13 mouse cellular contexts compared by ENCODE assay signal in genomic region chr10:122639879-122640278, GRCm38 (mm10).
"Had no signal": no experiment of that assay in that cellular context is flagged by ENCODE, and none has a peak within 500 bp of the region (broad histone marks: within the 10 kb centered on the region; RNA-seq: fewer than 3 reads in every experiment).

No protein-coding gene starts in this region.

- H3K4me1 ChIP-seq: hindbrain, embryonic 13.5 days; intestine, embryonic 15.5 days; limb, embryonic 10.5 days; midbrain, embryonic 15.5 days; neural tube, embryonic 13.5 days; stomach, embryonic 15.5 days had no signal

- ATAC-seq: intestine, embryonic 15.5 days; lung, postnatal 0 days; midbrain, embryonic 15.5 days had no signal

- H3K27me3 ChIP-seq: hindbrain, embryonic 13.5 days; intestine, embryonic 15.5 days; midbrain, embryonic 15.5 days; neural tube, embryonic 13.5 days; stomach, embryonic 15.5 days had no signal

- DNase-seq: lung, adult 2 months; lung, postnatal 4 days; right cerebral cortex, postnatal 14 days; thymus, adult 2 months; thymus, postnatal 25 days had no signal

- H3K9ac ChIP-seq: hindbrain, embryonic 13.5 days; intestine, embryonic 15.5 days; midbrain, embryonic 15.5 days; neural tube, embryonic 13.5 days; stomach, embryonic 15.5 days had no signal

- H3K4me2 ChIP-seq: hindbrain, embryonic 13.5 days; intestine, embryonic 15.5 days; midbrain, embryonic 11.5 days; midbrain, embryonic 15.5 days; neural tube, embryonic 13.5 days; stomach, embryonic 15.5 days had no signal

- H3K9me3 ChIP-seq: hindbrain, embryonic 13.5 days; intestine, embryonic 15.5 days; limb, embryonic 10.5 days; midbrain, embryonic 15.5 days; neural tube, embryonic 13.5 days; stomach, embryonic 15.5 days had no signal

- H3K27ac ChIP-seq: hindbrain, embryonic 13.5 days; intestine, embryonic 15.5 days; limb, embryonic 10.5 days; midbrain, embryonic 15.5 days; neural tube, embryonic 13.5 days; stomach, embryonic 15.5 days had no signal

- H3K36me3 ChIP-seq: hindbrain, embryonic 13.5 days; intestine, embryonic 15.5 days; limb, embryonic 10.5 days; midbrain, embryonic 15.5 days; neural tube, embryonic 13.5 days; stomach, embryonic 15.5 days had no signal

- H3K4me3 ChIP-seq: hindbrain, embryonic 13.5 days; intestine, embryonic 15.5 days; limb, embryonic 10.5 days; midbrain, embryonic 15.5 days; neural tube, embryonic 13.5 days; stomach, embryonic 15.5 days had no signal
